Mouse (Mus musculus) heart, postnatal 0 days (tissue): Measurements from ENCODE around the gene Cd320. TPM values are rescaled to one million over a fixed set of nuclear protein-coding genes. Genes with fewer than 3 reads are reported as not detected.
A peak's percentile ranks its signal among the peaks of the same experiment; 100 is the strongest.
"Not testable (repeated sequence)": the region's sequence is repeated elsewhere in the genome, so short reads cannot be mapped to it uniquely, and the experiment has no call there.

Source experiments
- ATAC-seq: fragments of 200-750 bp; cut with Nextera tagmentation; 2 replicates; pipeline ENCODE4 v1.8.0; 2017; ENCODE audit warnings: low read depth, moderate number of reproducible peaks, moderate library complexity; ENCODE audit not compliant: insufficient read depth
- DNase-seq: peaks from one replicate; pipeline ENCODE4 v3.0.0-alpha.2; 2016; ENCODE audit warnings: low spot score
- H3K27ac ChIP-seq: fragments of 300-500 bp; sonication (generic); 2 replicates; pipeline ENCODE4 v1.5.1; 2014; ENCODE audit warnings: low read depth, mild to moderate bottlenecking
- H3K27me3 ChIP-seq: fragments of 300-500 bp; sonication (generic); 2 replicates; pipeline ENCODE4 v1.6.1; 2014; ENCODE audit warnings: low read length, mixed read lengths; ENCODE audit not compliant: control insufficient read depth, insufficient read depth
- H3K36me3 ChIP-seq: fragments of 300-500 bp; sonication (generic); replicated peaks from 2 replicates; pipeline ENCODE4 v1.6.1; 2014; ENCODE audit warnings: low read length, mixed read lengths; ENCODE audit not compliant: control insufficient read depth, insufficient read depth
- H3K4me1 ChIP-seq: fragments of 300-500 bp; sonication (generic); 2 replicates; pipeline ENCODE4 v1.6.1; 2014; ENCODE audit warnings: antibody characterized with exemption; ENCODE audit not compliant: control insufficient read depth, insufficient read depth
- H3K4me2 ChIP-seq: fragments of 300-500 bp; sonication (generic); 2 replicates; pipeline ENCODE4 v1.6.1; 2014; ENCODE audit warnings: low read depth, mild to moderate bottlenecking, low read length, moderate library complexity
- H3K4me3 ChIP-seq: fragments of 300-500 bp; sonication (generic); 2 replicates; pipeline ENCODE4 v1.5.1; 2014; ENCODE audit warnings: low read depth, low read length
- H3K9ac ChIP-seq: fragments of 300-500 bp; sonication (generic); replicated peaks from 2 replicates; pipeline ENCODE4 v1.6.1; 2014; ENCODE audit warnings: low read depth, low read length, mixed read lengths
- H3K9me3 ChIP-seq: fragments of 300-500 bp; sonication (generic); replicated peaks from 2 replicates; pipeline ENCODE4 v1.6.1; 2016; ENCODE audit warnings: low read length; ENCODE audit not compliant: control insufficient read depth
- CTCF ChIP-seq: IDR thresholded peaks from 2 replicates; pipeline ENCODE4 v1.5.1; 2016; ENCODE audit warnings: antibody characterized with exemption, control low read depth, low read depth
- EP300 ChIP-seq: IDR thresholded peaks from 2 replicates; pipeline ENCODE4 v1.6.1; 2016; ENCODE audit warnings: antibody characterized with exemption, low read depth
- WGBS: fragments of 180-500 bp; shearing (Covaris S2); extraction: QIAGEN DNeasy Blood & Tissue Kit; methylation state at CpG from one replicate; pipeline ENCODE4 v1.1.7; 2014; 5-methylcytosine and 5-hydroxymethylcytosine counted together
- microRNA-seq: library from miRNA; unstranded; fragments of <30 nt; microRNA quantifications from one replicate; pipeline ENCODE4, GENCODE M21; 2016
- polyA plus RNA-seq: library from polyadenylated mRNA; unstranded; fragments of >200 nt; fragmentation: Nextera tagmentation; extraction: Ambion mirVana; gene quantifications from 2 replicates; pipeline ENCODE4 v1.2.1, GENCODE M21; 2015
- total RNA-seq: library from RNA; depleted of rRNA; stranded (reverse); fragments of >200 nt; gene quantifications from 2 replicates; pipeline ENCODE4 v1.2.3, GENCODE M21; 2014; ENCODE audit warnings: low replicate concordance; rRNA removed

Cd320 gene
- total and polyA plus RNA-seq, 2 experiments from 2014 or later = 24.0 to 37.3 TPM

GRCm38 (mm10) chr17:33897114-33897794, 54.4 kb downstream of the Cd320 start:
- peak; percentile 65 for TF ChIP-seq CTCF
- no peak for TF ChIP-seq EP300
- ATAC-seq (no peak), DNase-seq (peak; percentile 45)
- Histone ChIP-seq H3K4me3 (no peak overlapping the region), H3K9me3 (no peaks in the 10 kb centered on the region), H3K36me3 (no peaks in the 10 kb centered on the region), H3K4me1 (no peaks in the 10 kb centered on the region), H3K27me3 (no peaks in the 10 kb centered on the region), H3K9ac (no peak overlapping the region), H3K4me2 (no peak overlapping the region), H3K27ac (no peak overlapping the region)
- 44% methylated on average over 6 of the region's 6 CpGs for WGBS

GRCm38 (mm10) chr17:33898193-33898592, 55.3 kb downstream of the Cd320 start:
- not testable (repeated sequence) for H3K9ac ChIP-seq, DNase-seq, H3K36me3 ChIP-seq, H3K9me3 ChIP-seq, H3K27me3 ChIP-seq, H3K4me3 ChIP-seq, ATAC-seq, H3K4me2 ChIP-seq, H3K27ac ChIP-seq, H3K4me1 ChIP-seq
- 67% methylated on average over 4 of the region's 4 CpGs for WGBS

Small RNAs within 50 kb of the gene (microRNA-seq; reads per million reads assigned to microRNA genes)
- not detected for gene Gm27740

Other genes with a start within 250 kb of the Cd320 start
- 29.0 and 39.9 TPM in 2 replicates for gene Zfp414, start 214.0 kb upstream of the Cd320 start, total RNA-seq
- gene Zfp414, start 214.0 kb upstream of the Cd320 start, polyA plus RNA-seq = 20.3 and 21.4 TPM in 2 replicates
- gene Pram1, start 205.0 kb upstream of the Cd320 start, total RNA-seq = not detected in 2 replicates
- gene Pram1, start 205.0 kb upstream of the Cd320 start, polyA plus RNA-seq = 0.08 and 0.29 TPM in 2 replicates
- 47.1 and 54.3 TPM in 2 replicates for gene Hnrnpm, start 156.2 kb upstream of the Cd320 start, total RNA-seq
- 139 and 151 TPM in 2 replicates for gene Hnrnpm, start 156.2 kb upstream of the Cd320 start, polyA plus RNA-seq
- gene March2, start 124.4 kb upstream of the Cd320 start, total RNA-seq = 117 and 124 TPM in 2 replicates
- 87.6 and 88.5 TPM in 2 replicates for gene March2, start 124.4 kb upstream of the Cd320 start, polyA plus RNA-seq
- 58.6 and 87.8 TPM in 2 replicates for gene Rab11b, start 82.6 kb upstream of the Cd320 start, total RNA-seq
- gene Rab11b, start 82.6 kb upstream of the Cd320 start, polyA plus RNA-seq = 382 and 425 TPM in 2 replicates
- 35.2 and 79.3 TPM in 2 replicates for gene Angptl4, start 61.3 kb upstream of the Cd320 start, total RNA-seq
- gene Angptl4, start 61.3 kb upstream of the Cd320 start, polyA plus RNA-seq = 59.2 and 124 TPM in 2 replicates
- gene Kank3, start 32.6 kb upstream of the Cd320 start, total RNA-seq = 33.3 and 68.7 TPM in 2 replicates
- gene Kank3, start 32.6 kb upstream of the Cd320 start, polyA plus RNA-seq = 46.1 and 50.8 TPM in 2 replicates
- 127 and 305 TPM in 2 replicates for gene Rps28, start 18.5 kb upstream of the Cd320 start, total RNA-seq
- gene Rps28, start 18.5 kb upstream of the Cd320 start, polyA plus RNA-seq = 622 and 631 TPM in 2 replicates
- 467 and 766 TPM in 2 replicates for gene Ndufa7, start 18.5 kb upstream of the Cd320 start, total RNA-seq
- 899 and 938 TPM in 2 replicates for gene Ndufa7, start 18.5 kb upstream of the Cd320 start, polyA plus RNA-seq
- not detected in 2 replicates for gene Gm7029, start 30.7 kb downstream of the Cd320 start, total RNA-seq
- not detected in 2 replicates for gene Gm7029, start 30.7 kb downstream of the Cd320 start, polyA plus RNA-seq
- 17.0 and 30.1 TPM in 2 replicates for gene Kifc1, start 47.6 kb downstream of the Cd320 start, total RNA-seq
- 2.0 and 2.1 TPM in 2 replicates for gene Kifc1, start 47.6 kb downstream of the Cd320 start, polyA plus RNA-seq
- gene Platr17, start 62.0 kb downstream of the Cd320 start, total RNA-seq = not detected in 2 replicates
- gene Platr17, start 62.0 kb downstream of the Cd320 start, polyA plus RNA-seq = not detected in 2 replicates
- gene Daxx, start 66.3 kb downstream of the Cd320 start, total RNA-seq = 15.2 and 19.3 TPM in 2 replicates
- gene Daxx, start 66.3 kb downstream of the Cd320 start, polyA plus RNA-seq = 18.0 and 20.0 TPM in 2 replicates
- gene Tapbp, start 72.8 kb downstream of the Cd320 start, total RNA-seq = 50.9 and 84.1 TPM in 2 replicates
- gene Tapbp, start 72.8 kb downstream of the Cd320 start, polyA plus RNA-seq = 47.6 and 51.3 TPM in 2 replicates
- gene Zbtb22, start 72.8 kb downstream of the Cd320 start, total RNA-seq = 29.1 and 42.9 TPM in 2 replicates
- gene Zbtb22, start 72.8 kb downstream of the Cd320 start, polyA plus RNA-seq = 10.1 and 12.0 TPM in 2 replicates
- gene Rgl2, start 86.5 kb downstream of the Cd320 start, total RNA-seq = 63.1 and 144 TPM in 2 replicates
- gene Rgl2, start 86.5 kb downstream of the Cd320 start, polyA plus RNA-seq = 21.1 and 21.9 TPM in 2 replicates
- 28.6 and 77.4 TPM in 2 replicates for gene Pfdn6, start 97.3 kb downstream of the Cd320 start, total RNA-seq
- gene Pfdn6, start 97.3 kb downstream of the Cd320 start, polyA plus RNA-seq = 123 and 128 TPM in 2 replicates
- 6.7 and 10.9 TPM in 2 replicates for gene Wdr46, start 97.6 kb downstream of the Cd320 start, total RNA-seq
- 8.9 and 11.1 TPM in 2 replicates for gene Wdr46, start 97.6 kb downstream of the Cd320 start, polyA plus RNA-seq
- 0.53 and 0.70 TPM in 2 replicates for gene B3galt4, start 108.4 kb downstream of the Cd320 start, total RNA-seq
- gene B3galt4, start 108.4 kb downstream of the Cd320 start, polyA plus RNA-seq = 5.5 and 6.1 TPM in 2 replicates
- gene Vps52, start 112.7 kb downstream of the Cd320 start, total RNA-seq = 28.2 and 31.8 TPM in 2 replicates
- gene Vps52, start 112.7 kb downstream of the Cd320 start, polyA plus RNA-seq = 27.8 TPM in 2 replicates
- gene Rps18, start 112.9 kb downstream of the Cd320 start, total RNA-seq = 1,548 and 1,735 TPM in 2 replicates
- gene Rps18, start 112.9 kb downstream of the Cd320 start, polyA plus RNA-seq = 845 and 880 TPM in 2 replicates
- 61.0 and 84.5 TPM in 2 replicates for gene H2-K1, start 157.3 kb downstream of the Cd320 start, total RNA-seq
- 42.9 and 48.4 TPM in 2 replicates for gene H2-K1, start 157.3 kb downstream of the Cd320 start, polyA plus RNA-seq
- 22.5 and 48.5 TPM in 2 replicates for gene Ring1, start 181.6 kb downstream of the Cd320 start, total RNA-seq
- gene Ring1, start 181.6 kb downstream of the Cd320 start, polyA plus RNA-seq = 10.3 and 11.9 TPM in 2 replicates
- 80.6 and 101 TPM in 2 replicates for gene H2-Ke6, start 185.0 kb downstream of the Cd320 start, total RNA-seq
- 58.5 and 64.6 TPM in 2 replicates for gene H2-Ke6, start 185.0 kb downstream of the Cd320 start, polyA plus RNA-seq
- gene Slc39a7, start 188.6 kb downstream of the Cd320 start, total RNA-seq = 88.7 and 97.2 TPM in 2 replicates
- 79.7 and 85.4 TPM in 2 replicates for gene Slc39a7, start 188.6 kb downstream of the Cd320 start, polyA plus RNA-seq
- 29.4 and 36.6 TPM in 2 replicates for gene Rxrb, start 188.7 kb downstream of the Cd320 start, total RNA-seq
- 28.4 and 31.2 TPM in 2 replicates for gene Rxrb, start 188.7 kb downstream of the Cd320 start, polyA plus RNA-seq
- 1.4 and 1.9 TPM in 2 replicates for gene Col11a2, start 196.3 kb downstream of the Cd320 start, total RNA-seq
- gene Col11a2, start 196.3 kb downstream of the Cd320 start, polyA plus RNA-seq = 0.25 and 0.29 TPM in 2 replicates
- not detected in 2 replicates for gene H2-Oa, start 249.2 kb downstream of the Cd320 start, total RNA-seq
- not detected in 2 replicates for gene H2-Oa, start 249.2 kb downstream of the Cd320 start, polyA plus RNA-seq